In the genomic region with DNA sequence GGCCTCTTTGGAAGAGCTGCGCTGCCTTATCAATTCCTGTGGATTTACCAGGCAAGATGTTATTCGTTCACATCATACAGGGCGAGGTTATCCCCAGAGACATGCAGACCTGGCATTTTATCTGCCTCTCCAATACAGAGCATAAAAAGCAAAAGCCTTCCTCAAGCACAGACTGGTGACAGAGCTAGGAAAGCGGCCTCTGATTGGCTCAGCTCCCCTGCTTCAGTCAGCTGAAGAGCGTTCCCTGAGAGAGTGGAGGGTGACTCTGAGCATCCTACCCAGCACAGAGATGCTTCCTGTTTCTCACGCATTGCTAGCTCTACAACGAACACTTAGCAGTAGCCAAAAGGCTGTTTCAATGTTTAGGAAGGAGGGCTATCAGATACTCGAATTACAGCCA, we compare ENCODE assay signal across 9 mouse cellular contexts.
DNase-seq lines count a peak whose midpoint lies in the region; ATAC-seq and TF ChIP-seq lines count a peak whose summit lies in the region.
"Had no signal": no experiment of that assay in that cellular context is flagged by ENCODE, and none has a peak within 500 bp of the region (broad histone marks: within the 10 kb centered on the region; RNA-seq: fewer than 3 reads in every experiment).

No protein-coding gene starts in this region.

- no peak overlapping the region for H3K9ac ChIP-seq in heart, embryonic 12.5 days
- peak overlapping the region; percentile 63; the same call in 1 of the 2 replicates for H3K9ac ChIP-seq in hindbrain, postnatal 0 days (replicated peaks; ENCODE audit: low read length)
- H3K9ac ChIP-seq: lung, embryonic 15.5 days had no signal

- no peak overlapping the region for H3K4me2 ChIP-seq in heart, embryonic 12.5 days
- peak overlapping the region; percentile 62 for H3K4me2 ChIP-seq in hindbrain, postnatal 0 days (ENCODE audit: low read depth, low read length)
- H3K4me2 ChIP-seq: lung, embryonic 15.5 days had no signal

- no peak for TF ChIP-seq POLR2A in kidney, adult 2 months (IDR thresholded peaks at IDR 0.05; ENCODE audit: low read depth, low read length)

- peak; percentile 68; the same call in 1 of the 2 replicates for ATAC-seq in heart, embryonic 12.5 days (ENCODE audit: insufficient number of reproducible peaks, low FRiP score)
- peak; percentile 96 for ATAC-seq in hindbrain, postnatal 0 days

- no peak overlapping the region for H3K27ac ChIP-seq in heart, embryonic 12.5 days (ENCODE audit: poor library complexity, severe bottlenecking)
- H3K27ac ChIP-seq in hindbrain, postnatal 0 days = peak overlapping the region; percentile 62
- peak overlapping the region; percentile 79; the same call in 1 of the 2 replicates for H3K27ac ChIP-seq in midbrain, embryonic 10.5 days (replicated peaks)
- H3K27ac ChIP-seq in kidney, adult 2 months (ENCODE audit: insufficient read depth, low read depth, low read length) = no peak overlapping the region
- H3K27ac ChIP-seq: lung, embryonic 15.5 days had no signal

- no peaks in the 10 kb centered on the region for H3K36me3 ChIP-seq in heart, embryonic 12.5 days
- no peaks in the 10 kb centered on the region for H3K36me3 ChIP-seq in hindbrain, postnatal 0 days (ENCODE audit: insufficient read depth, low read length)
- no peaks in the 10 kb centered on the region for H3K36me3 ChIP-seq in midbrain, embryonic 10.5 days
- no peaks in the 10 kb centered on the region for H3K36me3 ChIP-seq in kidney, adult 2 months (ENCODE audit: control insufficient read depth, insufficient read depth, low read length)
- H3K36me3 ChIP-seq: lung, embryonic 15.5 days had no signal

- H3K4me3 ChIP-seq in heart, embryonic 12.5 days = no peak overlapping the region
- H3K4me3 ChIP-seq in hindbrain, postnatal 0 days (ENCODE audit: low read length) = peak overlapping the region; percentile 49
- peak overlapping the region; percentile 40; the same call in 1 of the 2 replicates for H3K4me3 ChIP-seq in midbrain, embryonic 10.5 days
- no peak overlapping the region for H3K4me3 ChIP-seq in kidney, adult 2 months (ENCODE audit: insufficient read depth, low read depth, low read length)
- H3K4me3 ChIP-seq: lung, embryonic 15.5 days had no signal

- 42% methylated on average over 8 of the region's 8 CpGs for WGBS in heart, embryonic 12.5 days
- 20% methylated on average over 8 of the region's 8 CpGs for WGBS in hindbrain, postnatal 0 days
- 52% methylated on average over 8 of the region's 8 CpGs for WGBS in midbrain, embryonic 10.5 days
- WGBS in kidney, adult 2 months = 56% methylated on average over 8 of the region's 8 CpGs

- H3K4me1 ChIP-seq in heart, embryonic 12.5 days (replicated peaks) = 0 out of 2 replicates have a peak, but pooled peaks cover 6% of the 10 kb centered on the region
- peaks cover 3% of the 10 kb centered on the region; the same call in 1 of the 2 replicates for H3K4me1 ChIP-seq in hindbrain, postnatal 0 days (ENCODE audit: insufficient read depth, low read length)
- peaks cover 19% of the 10 kb centered on the region for H3K4me1 ChIP-seq in midbrain, embryonic 10.5 days
- H3K4me1 ChIP-seq in kidney, adult 2 months (ENCODE audit: control insufficient read depth, insufficient read depth, low read length) = no peaks in the 10 kb centered on the region
- H3K4me1 ChIP-seq: lung, embryonic 15.5 days had no signal

- 0 out of 2 replicates have a peak, but pooled peaks cover 4% of the 10 kb centered on the region for H3K27me3 ChIP-seq in heart, embryonic 12.5 days (replicated peaks)
- H3K27me3 ChIP-seq in hindbrain, postnatal 0 days (ENCODE audit: insufficient read depth, low read length) = no peaks in the 10 kb centered on the region
- no peaks in the 10 kb centered on the region for H3K27me3 ChIP-seq in midbrain, embryonic 10.5 days (ENCODE audit: low read depth, poor library complexity, severe bottlenecking)
- no peaks in the 10 kb centered on the region for H3K27me3 ChIP-seq in kidney, adult 2 months (replicated peaks; ENCODE audit: control insufficient read depth, insufficient read depth, low read length)
- H3K27me3 ChIP-seq: lung, embryonic 15.5 days had no signal

- no peak for TF ChIP-seq CTCF in hindbrain, postnatal 0 days (IDR thresholded peaks at IDR 0.05; ENCODE audit: low read depth)
- TF ChIP-seq CTCF in kidney, adult 2 months (conservative IDR thresholded peaks at IDR 0.05; ENCODE audit: insufficient read depth, insufficient read length, low read depth, low read length) = no peak

- DNase-seq in heart, postnatal 10 days = no peak
- peak; percentile 32 for DNase-seq in embryo, embryonic 10.5 days (ENCODE audit: low spot score)
- DNase-seq in hindbrain, postnatal 0 days (ENCODE audit: low spot score) = peak; percentile 85
- no peak for DNase-seq in midbrain, embryonic 10.5 days (ENCODE audit: low spot score)
- DNase-seq in urinary bladder, postnatal 10 days (ENCODE audit: low spot score) = no peak
- DNase-seq in kidney, adult 2 months = no peak
- DNase-seq in adrenal gland, postnatal 4 days (ENCODE audit: low spot score in 2 of 2) = no peak

- intact Hi-C loops in heart, postnatal 10 days (cut with DNase I) = no loop called here

- peaks cover 1% of the 10 kb centered on the region; the same call in 1 of the 2 replicates for H3K9me3 ChIP-seq in heart, embryonic 12.5 days (replicated peaks)
- no peaks in the 10 kb centered on the region for H3K9me3 ChIP-seq in hindbrain, postnatal 0 days (ENCODE audit: low read length)
- 0 out of 2 replicates have a peak, but pooled peaks cover 1% of the 10 kb centered on the region for H3K9me3 ChIP-seq in midbrain, embryonic 10.5 days (replicated peaks)
- H3K9me3 ChIP-seq: lung, embryonic 15.5 days had no signal

Comparison
In these comparisons a context has a peak if more than half of its experiments do, and no peak if none do; other contexts are left out.
1. H3K27ac ChIP-seq: peak in hindbrain, postnatal 0 days (single experiment) and midbrain, embryonic 10.5 days (single experiment); none in heart, embryonic 12.5 days (single experiment) and kidney, adult 2 months (single experiment).
2. H3K4me3 ChIP-seq: peak in hindbrain, postnatal 0 days (single experiment) and midbrain, embryonic 10.5 days (single experiment); none in heart, embryonic 12.5 days (single experiment) and kidney, adult 2 months (single experiment).
3. DNase-seq: peak in embryo, embryonic 10.5 days (single experiment) and hindbrain, postnatal 0 days (single experiment); none in heart, postnatal 10 days (0 of 2), midbrain, embryonic 10.5 days (single experiment), urinary bladder, postnatal 10 days (single experiment), kidney, adult 2 months (single experiment) and adrenal gland, postnatal 4 days (0 of 2).